Mouse (Mus musculus) frontal cortex, postnatal 14 days (tissue): Measurements from ENCODE around the gene Abo.

Source experiments
- DNase-seq, 2 experiments: peaks; one replicate each; pipeline ENCODE4 v3.0.0; 2022; ENCODE audit warnings: low spot score in 2 of 2

The Abo gene

GRCm38 (mm10) chr2:26870666-26871065 is 5.9 kb upstream of the Abo start:
- no peak for DNase-seq

- DNase-seq, result no peak
Observed at GRCm38 (mm10) chr2:26862856-26863255, 1.9 kb downstream of the Abo start.

- no peak for DNase-seq
Observed at GRCm38 (mm10) chr2:26847706-26848105, 17.1 kb downstream of the Abo start.

GRCm38 (mm10) chr2:26832478-26832877 is 32.3 kb downstream of the Abo start:
- DNase-seq, result no peak

- DNase-seq, result no peak
Observed at GRCm38 (mm10) chr2:26828047-26828446, 36.7 kb downstream of the Abo start.

GRCm38 (mm10) chr2:26827261-26827975 is 37.4 kb downstream of the Abo start:
- no peak for DNase-seq
